Mouse (Mus musculus): Measurements from ENCODE around the gene Irf7.

- no peak for TF ChIP-seq MYC (IDR thresholded peaks at IDR 0.05; ENCODE audit: low read depth, low read length)
- TF ChIP-seq GABPA (IDR thresholded peaks at IDR 0.05; ENCODE audit: low read depth, low read length): no peak
- no peak for TF ChIP-seq ZKSCAN1 (IDR thresholded peaks at IDR 0.05; ENCODE audit: low read depth, low read length)
- TF ChIP-seq CTCF (IDR thresholded peaks at IDR 0.05 in 2 of 3, conservative IDR thresholded peaks at IDR 0.05 in 1 of 3; ENCODE audit: control insufficient read depth in 1 of 3, insufficient read depth in 1 of 3, low read depth in 2 of 3, low read length in 3 of 3, poor library complexity in 1 of 3, severe bottlenecking in 1 of 3): no peak
- TF ChIP-seq POLR2A (IDR thresholded peaks at IDR 0.05; ENCODE audit: control insufficient read depth in 1 of 2, insufficient read depth in 1 of 2, low read depth in 1 of 2, low read length in 2 of 2, poor library complexity in 1 of 2): no peak; a peak in 1 of 4 replicates
- no peak for TF ChIP-seq ZMIZ1 (IDR thresholded peaks at IDR 0.05; ENCODE audit: low read depth, low read length)
- no peak for TF ChIP-seq MYB (IDR thresholded peaks at IDR 0.05; ENCODE audit: low read depth, low read length)
These were observed 4.8 kb downstream of the Irf7 start for GRCm38 (mm10) chr7:141261480-141261879.
